7 mouse cellular contexts compared by ENCODE assay signal in genomic region chr8:70597417-70598272, GRCm38 (mm10). TPM values are rescaled to one million over a fixed set of nuclear protein-coding genes. Genes with fewer than 3 reads are reported as not detected.
DNase-seq lines count a peak whose midpoint lies in the region; ATAC-seq lines count a peak whose summit lies in the region.

No protein-coding gene starts in this region.

- 33% methylated on average over 52 of the region's 68 CpGs for WGBS in liver, embryonic 11.5 days
- 4% methylated on average over 62 of the region's 68 CpGs for WGBS in forebrain, embryonic 13.5 days
- WGBS in limb, embryonic 11.5 days, result 9% methylated on average over 24 of the region's 68 CpGs
- 8% methylated on average over 51 of the region's 68 CpGs for WGBS in stomach, embryonic 14.5 days

- peak overlapping the region; percentile 55 for H3K9ac ChIP-seq in liver, embryonic 11.5 days (ENCODE audit: low read depth, low read length)
- H3K9ac ChIP-seq in forebrain, embryonic 13.5 days, result peak overlapping the region; percentile 79
- peak overlapping the region; percentile 72 for H3K9ac ChIP-seq in limb, embryonic 11.5 days (ENCODE audit: low read length)
- peak overlapping the region; percentile 15; the same call in 1 of the 2 replicates for H3K9ac ChIP-seq in stomach, embryonic 14.5 days (replicated peaks; ENCODE audit: low read depth, low read length)

- peak; percentile 49 for DNase-seq in liver, embryonic 11.5 days (ENCODE audit: low spot score)
- DNase-seq in liver, result no peak
- peak; percentile 56 for DNase-seq in limb, embryonic 11.5 days (ENCODE audit: low spot score)
- DNase-seq in ovary, postnatal 10 days (ENCODE audit: low spot score), result no peak
- DNase-seq in gastrocnemius, postnatal 25 days, result no peak

- H3K4me1 ChIP-seq in liver, embryonic 11.5 days (replicated peaks; ENCODE audit: control insufficient read depth, insufficient read depth, low read length), result peaks cover 79% of the 10 kb centered on the region
- peaks cover 84% of the 10 kb centered on the region for H3K4me1 ChIP-seq in forebrain, embryonic 13.5 days
- H3K4me1 ChIP-seq in limb, embryonic 11.5 days (ENCODE audit: control insufficient read depth, insufficient read depth, low read length), result peaks cover 60% of the 10 kb centered on the region
- peaks cover 56% of the 10 kb centered on the region for H3K4me1 ChIP-seq in stomach, embryonic 14.5 days (ENCODE audit: control insufficient read depth, insufficient read depth, low read length)

- peak overlapping the region; percentile 43 for H3K27ac ChIP-seq in liver, embryonic 11.5 days (ENCODE audit: low read depth, low read length)
- peak overlapping the region; percentile 51 for H3K27ac ChIP-seq in forebrain, embryonic 13.5 days
- H3K27ac ChIP-seq in limb, embryonic 11.5 days (replicated peaks; ENCODE audit: low read depth, low read length), result peak overlapping the region; percentile 39; the same call in 1 of the 2 replicates
- H3K27ac ChIP-seq in stomach, embryonic 14.5 days (ENCODE audit: low read length), result 0 out of 2 replicates have a peak overlapping the region, but pooled peaks have one; percentile 17

- no peak for ATAC-seq in liver, embryonic 11.5 days (replicated peaks; ENCODE audit: low FRiP score)
- ATAC-seq in forebrain, embryonic 13.5 days, result no peak
- no peak for ATAC-seq in limb, embryonic 11.5 days (ENCODE audit: insufficient number of reproducible peaks, low FRiP score, low TSS enrichment, low read depth)
- ATAC-seq in stomach, embryonic 14.5 days (ENCODE audit: insufficient number of reproducible peaks, insufficient read depth, low FRiP score, low read depth), result no peak

- peaks cover 36% of the 10 kb centered on the region for H3K36me3 ChIP-seq in liver, embryonic 11.5 days (ENCODE audit: control insufficient read depth, insufficient read depth, low read length)
- peaks cover 29% of the 10 kb centered on the region for H3K36me3 ChIP-seq in forebrain, embryonic 13.5 days (ENCODE audit: poor library complexity, severe bottlenecking)
- peaks cover 20% of the 10 kb centered on the region for H3K36me3 ChIP-seq in limb, embryonic 11.5 days (ENCODE audit: control insufficient read depth, insufficient read depth, low read length)
- peaks cover 19% of the 10 kb centered on the region; the same call in 1 of the 2 replicates for H3K36me3 ChIP-seq in stomach, embryonic 14.5 days (ENCODE audit: control insufficient read depth, insufficient read depth, low read length)

- peak overlapping the region; percentile 42 for H3K4me3 ChIP-seq in liver, embryonic 11.5 days (ENCODE audit: low read depth, low read length)
- H3K4me3 ChIP-seq in forebrain, embryonic 13.5 days, result peak overlapping the region; percentile 49
- peak overlapping the region; percentile 41 for H3K4me3 ChIP-seq in limb, embryonic 11.5 days (ENCODE audit: low read depth, low read length)
- peak overlapping the region; percentile 35 for H3K4me3 ChIP-seq in stomach, embryonic 14.5 days (ENCODE audit: low read depth, low read length)

- peaks cover 3% of the 10 kb centered on the region; the same call in 1 of the 2 replicates for H3K9me3 ChIP-seq in liver, embryonic 11.5 days (ENCODE audit: control insufficient read depth, low read length)
- H3K9me3 ChIP-seq in forebrain, embryonic 13.5 days (replicated peaks), result no peaks in the 10 kb centered on the region
- no peaks in the 10 kb centered on the region for H3K9me3 ChIP-seq in limb, embryonic 11.5 days (ENCODE audit: control insufficient read depth, low read length)
- H3K9me3 ChIP-seq in stomach, embryonic 14.5 days (ENCODE audit: control insufficient read depth, low read depth, low read length), result peaks cover 4% of the 10 kb centered on the region; the same call in 1 of the 2 replicates

- no peaks in the 10 kb centered on the region for H3K27me3 ChIP-seq in liver, embryonic 11.5 days (replicated peaks; ENCODE audit: control insufficient read depth, insufficient read depth, low read length)
- peaks cover 16% of the 10 kb centered on the region; the same call in 1 of the 2 replicates for H3K27me3 ChIP-seq in forebrain, embryonic 13.5 days
- H3K27me3 ChIP-seq in limb, embryonic 11.5 days (ENCODE audit: control insufficient read depth, insufficient read depth, low read length), result 0 out of 2 replicates have a peak, but pooled peaks cover 2% of the 10 kb centered on the region
- no peaks in the 10 kb centered on the region for H3K27me3 ChIP-seq in stomach, embryonic 14.5 days (ENCODE audit: control insufficient read depth, insufficient read depth, low read length)

- H3K4me2 ChIP-seq in liver, embryonic 11.5 days, result peak overlapping the region; percentile 69
- H3K4me2 ChIP-seq in forebrain, embryonic 13.5 days, result peak overlapping the region; percentile 90
- peak overlapping the region; percentile 92 for H3K4me2 ChIP-seq in limb, embryonic 11.5 days (ENCODE audit: low read depth, severe bottlenecking)
- H3K4me2 ChIP-seq in stomach, embryonic 14.5 days (replicated peaks; ENCODE audit: low read depth, low read length), result peak overlapping the region; percentile 59

RNA-seq across cellular contexts. Expression of gene Isyna1, which starts 3.5 kb away (rescaled TPM):
- 177 and 188 TPM in 2 replicates for polyA plus RNA-seq in liver, embryonic 11.5 days (2014; fragmentation: Nextera tagmentation; extraction: Ambion mirVana)
- polyA plus RNA-seq in forebrain, embryonic 13.5 days (2015; fragmentation: Nextera tagmentation; extraction: Ambion mirVana), result 87.1 and 105 TPM in 2 replicates
- 100 and 114 TPM in 2 replicates for polyA plus RNA-seq in limb, embryonic 11.5 days (2014; fragmentation: Nextera tagmentation; extraction: Ambion mirVana)
- polyA plus RNA-seq in stomach, embryonic 14.5 days (2014; fragmentation: Nextera tagmentation; extraction: Ambion mirVana), result 81.3 and 82.4 TPM in 2 replicates
- 10 to 100 TPM in 1 of 2 experiments, 1 to 10 TPM in 1; 4.7 to 10.3 TPM for total RNA-seq in gastrocnemius, postnatal 25 days (2021)

RNA-seq across cellular contexts. Expression of gene Ssbp4, which starts 11.0 kb away (rescaled TPM):
- polyA plus RNA-seq in liver, embryonic 11.5 days (2014; fragmentation: Nextera tagmentation; extraction: Ambion mirVana), result 144 and 173 TPM in 2 replicates
- polyA plus RNA-seq in forebrain, embryonic 13.5 days (2015; fragmentation: Nextera tagmentation; extraction: Ambion mirVana), result 81.9 and 101 TPM in 2 replicates
- polyA plus RNA-seq in limb, embryonic 11.5 days (2014; fragmentation: Nextera tagmentation; extraction: Ambion mirVana), result 167 and 177 TPM in 2 replicates
- 121 and 122 TPM in 2 replicates for polyA plus RNA-seq in stomach, embryonic 14.5 days (2014; fragmentation: Nextera tagmentation; extraction: Ambion mirVana)
- 10 to 100 TPM; 15.4 to 20.0 TPM for total RNA-seq in gastrocnemius, postnatal 25 days (2021)

RNA-seq across cellular contexts. Expression of gene Lrrc25, which starts 18.3 kb away (rescaled TPM):
- 4.5 and 5.3 TPM in 2 replicates for polyA plus RNA-seq in liver, embryonic 11.5 days (2014; fragmentation: Nextera tagmentation; extraction: Ambion mirVana)
- polyA plus RNA-seq in forebrain, embryonic 13.5 days (2015; fragmentation: Nextera tagmentation; extraction: Ambion mirVana), result 0.65 and 0.68 TPM in 2 replicates
- polyA plus RNA-seq in limb, embryonic 11.5 days (2014; fragmentation: Nextera tagmentation; extraction: Ambion mirVana), result 0.57 TPM in 2 replicates
- polyA plus RNA-seq in stomach, embryonic 14.5 days (2014; fragmentation: Nextera tagmentation; extraction: Ambion mirVana), result 1.9 and 2.9 TPM in 2 replicates
- under 1 TPM; 0.54 to 0.56 TPM for total RNA-seq in gastrocnemius, postnatal 25 days (2021)

RNA-seq across cellular contexts. Expression of gene Gdf15, which starts 34.6 kb away (rescaled TPM):
- polyA plus RNA-seq in liver, embryonic 11.5 days (2014; fragmentation: Nextera tagmentation; extraction: Ambion mirVana), result 4.2 and 4.9 TPM in 2 replicates
- polyA plus RNA-seq in forebrain, embryonic 13.5 days (2015; fragmentation: Nextera tagmentation; extraction: Ambion mirVana), result 0.15 TPM in 1 of 2 replicates, not detected in the other
- polyA plus RNA-seq in limb, embryonic 11.5 days (2014; fragmentation: Nextera tagmentation; extraction: Ambion mirVana), result 0.15 TPM in 1 of 2 replicates, not detected in the other
- 0.17 and 0.24 TPM in 2 replicates for polyA plus RNA-seq in stomach, embryonic 14.5 days (2014; fragmentation: Nextera tagmentation; extraction: Ambion mirVana)
- under 1 TPM in 1 of 2 experiments, not detected in 1; 0.33 TPM for total RNA-seq in gastrocnemius, postnatal 25 days (2021)

RNA-seq across cellular contexts. Expression of gene Ell, which starts 58.4 kb away (rescaled TPM):
- 20.3 and 20.7 TPM in 2 replicates for polyA plus RNA-seq in liver, embryonic 11.5 days (2014; fragmentation: Nextera tagmentation; extraction: Ambion mirVana)
- 16.5 and 16.6 TPM in 2 replicates for polyA plus RNA-seq in forebrain, embryonic 13.5 days (2015; fragmentation: Nextera tagmentation; extraction: Ambion mirVana)
- polyA plus RNA-seq in limb, embryonic 11.5 days (2014; fragmentation: Nextera tagmentation; extraction: Ambion mirVana), result 19.5 and 20.1 TPM in 2 replicates
- 17.1 and 17.9 TPM in 2 replicates for polyA plus RNA-seq in stomach, embryonic 14.5 days (2014; fragmentation: Nextera tagmentation; extraction: Ambion mirVana)
- 10 to 100 TPM in 1 of 2 experiments, 1 to 10 TPM in 1; 8.1 to 19.3 TPM for total RNA-seq in gastrocnemius, postnatal 25 days (2021)

Comparison
In these comparisons a context has a peak if more than half of its experiments do, and no peak if none do; other contexts are left out.
1. DNase-seq: peak in liver, embryonic 11.5 days (single experiment) and limb, embryonic 11.5 days (single experiment); none in liver (single experiment), ovary, postnatal 10 days (single experiment) and gastrocnemius, postnatal 25 days (single experiment).
2. H3K9ac ChIP-seq: peak in every context shown above with its lines; median percentile 79 in forebrain, embryonic 13.5 days; 72 in limb, embryonic 11.5 days; 55 in liver, embryonic 11.5 days; 15 in stomach, embryonic 14.5 days.
3. Peak in every context shown above with its lines, with median percentiles within 50 percentile points of each other: H3K27ac ChIP-seq, H3K4me2 ChIP-seq and H3K4me3 ChIP-seq.